Mouse (Mus musculus): ENCODE data around the gene Tspan10.

- TF ChIP-seq CTCF (IDR thresholded peaks at IDR 0.05; ENCODE audit: control insufficient read depth, insufficient read depth, insufficient replicate concordance, low read depth, low read length) (no peak), POLR2A (IDR thresholded peaks at IDR 0.05; ENCODE audit: control insufficient read depth, low read depth, low read length) (no peak)
Observed at GRCm38 (mm10) chr11:120405867-120406266, 36.6 kb upstream of the Tspan10 start.

Data from testis, adult 2 months (tissue).